Mouse (Mus musculus) bone marrow, adult 2 months (tissue): Measurements from ENCODE around the gene Krt17. TPM values are rescaled to one million over a fixed set of nuclear protein-coding genes. Genes with fewer than 3 reads are reported as not detected.
A peak's percentile ranks its signal among the peaks of the same experiment; 100 is the strongest.

ENCODE experiments used
- H3K27ac ChIP-seq: fragments of 200-500 bp; 2 replicates; pipeline ENCODE4 v1.5.1; 2012; ENCODE audit warnings: low read depth, mild to moderate bottlenecking, control low read depth, inconsistent platforms, low read length; ENCODE audit not compliant: control insufficient read depth, poor library complexity, insufficient read depth
- H3K4me1 ChIP-seq: fragments of 200-500 bp; 2 replicates; pipeline ENCODE4 v1.6.1; 2011; ENCODE audit warnings: low read length; ENCODE audit not compliant: control insufficient read depth, insufficient read depth
- H3K4me3 ChIP-seq: fragments of 200-500 bp; replicated peaks from 2 replicates; pipeline ENCODE3; 2011; ENCODE audit warnings: mild to moderate bottlenecking, low read depth, low read length, control low read depth; ENCODE audit not compliant: control insufficient read depth
- CTCF ChIP-seq: fragments of 200-500 bp; IDR thresholded peaks from 2 replicates; pipeline ENCODE4 v1.5.1; 2011; ENCODE audit warnings: low read length, control low read depth; ENCODE audit not compliant: control insufficient read depth, insufficient read depth
- POLR2A ChIP-seq: fragments of 200-500 bp; IDR thresholded peaks from 2 replicates; pipeline ENCODE4 v1.6.1; 2011; ENCODE audit warnings: low read depth, mild to moderate bottlenecking, control low read depth, low read length, borderline replicate concordance; ENCODE audit not compliant: control insufficient read depth
- WGBS: fragments of 180-500 bp; shearing (Covaris S2); methylation state at CpG from one replicate; pipeline ENCODE4 v1.1.7; 2018; 5-methylcytosine and 5-hydroxymethylcytosine counted together
- polyA plus RNA-seq: library from polyadenylated mRNA; stranded (reverse); fragments of >200 nt; gene quantifications from 2 replicates; pipeline ENCODE4 v1.2.4, GENCODE M21; 2011; ENCODE audit warnings: low replicate concordance; ENCODE audit not compliant: missing spikeins, insufficient read depth, insufficient read length

The Krt17 gene
- polyA plus RNA-seq, 1 experiment, result 2.1 TPM

GRCm38 (mm10) chr11:100292884-100293283 is 32.1 kb upstream of the Krt17 start:
- Histone ChIP-seq H3K4me1 (no peaks in the 10 kb centered on the region), H3K27ac (no peak overlapping the region), H3K4me3 (no peak overlapping the region)
- TF ChIP-seq POLR2A, result no peak
- TF ChIP-seq CTCF, result no peak
- 70% methylated on average over 6 of the region's 6 CpGs for WGBS

- TF ChIP-seq POLR2A, result no peak
- TF ChIP-seq CTCF, result no peak
- H3K27ac ChIP-seq, result no peak overlapping the region
- no peak overlapping the region for H3K4me3 ChIP-seq
- H3K4me1 ChIP-seq, result no peaks in the 10 kb centered on the region
- WGBS, result 74% methylated on average over 5 of the region's 5 CpGs
Measured at GRCm38 (mm10) chr11:100290235-100290634, 29.4 kb upstream of the Krt17 start.

GRCm38 (mm10) chr11:100288942-100289341 is 28.1 kb upstream of the Krt17 start:
- 81% methylated on average over 6 of the region's 6 CpGs for WGBS
- no peak for TF ChIP-seq POLR2A
- H3K4me1 ChIP-seq, result no peaks in the 10 kb centered on the region
- no peak overlapping the region for H3K4me3 ChIP-seq
- H3K27ac ChIP-seq, result no peak overlapping the region

GRCm38 (mm10) chr11:100287024-100287423 is 26.2 kb upstream of the Krt17 start:
- 65% methylated on average over 10 of the region's 10 CpGs for WGBS
- H3K27ac ChIP-seq, result no peak overlapping the region
- no peaks in the 10 kb centered on the region; the same call in 1 of the 2 replicates for H3K4me1 ChIP-seq
- TF ChIP-seq CTCF (no peak), POLR2A (no peak)
- no peak overlapping the region for H3K4me3 ChIP-seq

- Histone ChIP-seq H3K4me1 (no peaks in the 10 kb centered on the region; the same call in 1 of the 2 replicates), H3K27ac (no peak overlapping the region), H3K4me3 (no peak overlapping the region)
- TF ChIP-seq CTCF (no peak), POLR2A (no peak)
- WGBS, result 78% methylated on average over 4 of the region's 4 CpGs
Measured at GRCm38 (mm10) chr11:100284988-100285387, 24.2 kb upstream of the Krt17 start.

GRCm38 (mm10) chr11:100282549-100282948 is 21.7 kb upstream of the Krt17 start:
- Histone ChIP-seq H3K4me3 (no peak overlapping the region), H3K4me1 (no peaks in the 10 kb centered on the region; the same call in 1 of the 2 replicates), H3K27ac (no peak overlapping the region)
- WGBS, result 23% methylated on average over 10 of the region's 10 CpGs
- TF ChIP-seq POLR2A, result no peak
- TF ChIP-seq CTCF, result peak; percentile 88

GRCm38 (mm10) chr11:100281596-100282544 is 21.0 kb upstream of the Krt17 start:
- no peaks in the 10 kb centered on the region; the same call in 1 of the 2 replicates for H3K4me1 ChIP-seq
- TF ChIP-seq CTCF (peak; percentile 39; the same call in 1 of the 2 replicates), POLR2A (no peak)
- H3K4me3 ChIP-seq, result no peak overlapping the region
- no peak overlapping the region for H3K27ac ChIP-seq
- 26% methylated on average over 11 of the region's 11 CpGs for WGBS

- no peak overlapping the region for H3K27ac ChIP-seq
- TF ChIP-seq POLR2A (no peak), CTCF (no peak)
- no peaks in the 10 kb centered on the region; the same call in 1 of the 2 replicates for H3K4me1 ChIP-seq
- 36% methylated on average over 5 of the region's 5 CpGs for WGBS
- H3K4me3 ChIP-seq, result no peak overlapping the region
Measured at GRCm38 (mm10) chr11:100278759-100279158, 17.9 kb upstream of the Krt17 start.
